Mouse (Mus musculus): ENCODE measurements at regions not wholly inside any gene's neighbourhood (a gene's known extent, or its start where the extent isn't known, plus 50 kb on each side); places are given as distances from the start of the nearest gene placed in this dataset.

DNA sequence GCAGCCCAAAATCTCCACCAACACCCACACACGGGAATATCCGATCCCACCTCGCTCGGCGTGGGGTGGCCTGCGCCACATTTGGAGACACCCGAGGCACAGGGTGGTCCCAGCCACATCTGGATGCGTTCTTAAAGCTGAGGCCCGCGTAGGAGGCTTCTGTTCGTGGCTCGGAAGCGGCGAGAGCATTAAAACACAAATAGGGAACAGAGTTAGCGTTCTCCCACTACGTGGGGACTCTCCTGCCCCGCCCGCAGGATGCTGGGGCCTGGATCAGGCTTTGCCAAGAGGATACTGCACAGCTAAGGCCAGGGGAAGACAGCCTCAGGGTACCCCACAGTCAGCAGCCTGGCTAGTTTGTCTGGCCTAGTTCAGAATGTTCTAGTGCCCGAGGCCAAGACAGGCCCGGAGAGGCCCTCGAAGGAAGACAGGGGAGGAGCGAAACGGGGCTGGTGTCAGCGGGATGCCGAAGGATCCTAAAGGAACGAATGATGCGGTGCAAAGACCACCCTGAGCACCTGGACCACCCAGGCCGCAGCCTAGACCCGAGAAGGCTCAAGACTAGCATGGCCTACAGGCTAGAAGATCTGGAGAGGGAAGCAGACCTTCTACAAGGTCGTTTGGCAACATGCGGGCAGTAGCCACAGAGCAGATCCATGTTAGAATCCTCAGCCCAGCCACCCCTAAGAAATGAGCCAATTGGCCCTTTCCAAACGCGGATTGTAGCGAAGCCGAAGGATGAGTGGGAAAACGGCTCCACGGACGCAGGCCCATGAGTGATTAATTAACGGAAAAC, 63.8 kb downstream of the Tmem174 start:
- TF ChIP-seq POLR2A (IDR thresholded peaks at IDR 0.05; ENCODE audit: low read depth, low read length) (no peak), CTCF (IDR thresholded peaks at IDR 0.05; ENCODE audit: extremely low read depth, insufficient read length, insufficient replicate concordance, low read depth, low read length) (no peak)

All from small intestine, adult 2 months (tissue).